Mouse (Mus musculus) MEL (cell line): Measurements from ENCODE around the gene Tk2. TPM values are rescaled to one million over a fixed set of nuclear protein-coding genes. Genes with fewer than 3 reads are reported as not detected.

Source experiments
- DNase-seq: peaks from one replicate; pipeline ENCODE4 v3.0.0; 2011; ENCODE audit warnings: low read depth, low spot score
- H3K27ac ChIP-seq: 2 replicates; pipeline ENCODE4 v1.5.1; 2012; ENCODE audit warnings: low read depth, mild to moderate bottlenecking, control low read depth, low read length, moderate library complexity; ENCODE audit not compliant: control insufficient read depth
- H3K27me3 ChIP-seq, 2 experiments: fragments of 150-350 bp in 1 of 2; sonication (generic) in 1 of 2; 2 replicates each; pipeline ENCODE4 v1.6.1; 2012; ENCODE audit warnings: low read length in 2 of 2, mild to moderate bottlenecking in 2 of 2, improper control_type of control experiment in 1 of 2, moderate library complexity in 1 of 2; ENCODE audit not compliant: insufficient read depth in 2 of 2, control insufficient read depth in 1 of 2
- H3K36me3 ChIP-seq, 2 experiments: 2 replicates each; pipeline ENCODE4 v1.6.1; 2012 to 2014; ENCODE audit warnings: low read length in 2 of 2, improper control_type of control experiment in 1 of 2, inconsistent platforms in 1 of 2, mild to moderate bottlenecking in 1 of 2; ENCODE audit not compliant: insufficient read depth in 2 of 2, control insufficient read depth in 1 of 2
- H3K4me1 ChIP-seq, 2 experiments: fragments of 150-350 bp in 1 of 2; sonication (generic) in 1 of 2; 2 replicates each; pipeline ENCODE4 v1.6.1; 2012; ENCODE audit warnings: low read length in 2 of 2, improper control_type of control experiment in 1 of 2, mild to moderate bottlenecking in 1 of 2; ENCODE audit not compliant: insufficient read depth in 2 of 2, control insufficient read depth in 1 of 2
- H3K4me3 ChIP-seq, 2 experiments: fragments of 150-350 bp in 1 of 2; sonication (generic) in 1 of 2; 2 replicates each; pipeline ENCODE4 v1.5.1; 2012; ENCODE audit warnings: low read depth in 2 of 2, low read length in 2 of 2, mild to moderate bottlenecking in 2 of 2, moderate library complexity in 2 of 2, control low read depth in 1 of 2, improper control_type of control experiment in 1 of 2; ENCODE audit not compliant: control insufficient read depth in 1 of 2, insufficient read depth in 1 of 2
- H3K79me2 ChIP-seq: 2 replicates; pipeline ENCODE4 v1.6.1; 2012; ENCODE audit warnings: mild to moderate bottlenecking, low read length, moderate library complexity; ENCODE audit not compliant: control insufficient read depth, poor library complexity, insufficient read depth
- H3K9ac ChIP-seq: 2 replicates; pipeline ENCODE4 v1.6.1; 2012; ENCODE audit warnings: low read depth, mild to moderate bottlenecking, control low read depth, low read length, moderate library complexity; ENCODE audit not compliant: control insufficient read depth, poor library complexity, severe bottlenecking
- H3K9me3 ChIP-seq: fragments of 150-350 bp; sonication (generic); replicated peaks from 2 replicates; pipeline ENCODE4 v1.6.1; 2012; ENCODE audit warnings: mild to moderate bottlenecking, low read length, improper control_type of control experiment, moderate library complexity; ENCODE audit not compliant: insufficient read depth
- CHD1 ChIP-seq: IDR thresholded peaks from 2 replicates; pipeline ENCODE4 v1.6.1; 2012; ENCODE audit warnings: low read depth, mild to moderate bottlenecking, inconsistent platforms, low read length, improper control_type of control experiment
- CHD2 ChIP-seq: IDR thresholded peaks from 2 replicates; pipeline ENCODE4 v1.6.1; 2011; ENCODE audit warnings: low read length, improper control_type of control experiment
- CTCF ChIP-seq, 3 experiments: IDR thresholded peaks in 2 of 3; conservative IDR thresholded peaks in 1 of 3; 2 replicates each; pipeline ENCODE4 v1.5.1; 2011 to 2012; ENCODE audit warnings: low read length in 3 of 3, low read depth in 2 of 3, mild to moderate bottlenecking in 2 of 3, improper control_type of control experiment in 1 of 3, inconsistent platforms in 1 of 3, mixed read lengths in 1 of 3, moderate library complexity in 1 of 3; ENCODE audit not compliant: control insufficient read depth in 1 of 3, insufficient read depth in 1 of 3, poor library complexity in 1 of 3, severe bottlenecking in 1 of 3
- ELF1 ChIP-seq: IDR thresholded peaks from 2 replicates; pipeline ENCODE4 v1.6.1; 2014; ENCODE audit warnings: low read depth, mild to moderate bottlenecking, inconsistent platforms, low read length, improper control_type of control experiment, moderate library complexity
- EP300 ChIP-seq, 2 experiments: IDR thresholded peaks; 2 replicates each; pipeline ENCODE4 v1.6.1; 2011; ENCODE audit warnings: improper control_type of control experiment in 2 of 2, low read length in 2 of 2, low read depth in 1 of 2, mild to moderate bottlenecking in 1 of 2
- ETS1 ChIP-seq: IDR thresholded peaks from 2 replicates; pipeline ENCODE4 v1.6.1; 2012; ENCODE audit warnings: low read depth, mild to moderate bottlenecking, inconsistent platforms, low read length, improper control_type of control experiment, moderate library complexity
- GABPA ChIP-seq: IDR thresholded peaks from 2 replicates; pipeline ENCODE4 v1.6.1; 2012; ENCODE audit warnings: low read depth, mild to moderate bottlenecking, inconsistent platforms, low read length, improper control_type of control experiment, moderate library complexity
- GATA1 ChIP-seq: IDR thresholded peaks from 2 replicates; pipeline ENCODE4 v1.6.1; 2011; ENCODE audit warnings: low read depth, low read length, improper control_type of control experiment
- HCFC1 ChIP-seq: IDR thresholded peaks from 2 replicates; pipeline ENCODE4 v1.6.1; 2012; ENCODE audit warnings: low read depth, mild to moderate bottlenecking, inconsistent platforms, low read length, improper control_type of control experiment, moderate library complexity
- JUND ChIP-seq: IDR thresholded peaks from 2 replicates; pipeline ENCODE4 v1.6.1; 2011; ENCODE audit warnings: low read depth, mild to moderate bottlenecking, improper control_type of control experiment, low read length
- KAT2A ChIP-seq: conservative IDR thresholded peaks from 2 replicates; pipeline ENCODE4 v1.6.1; 2012; ENCODE audit warnings: low read depth, low read length, improper control_type of control experiment, inconsistent platforms
- MAX ChIP-seq: IDR thresholded peaks from 2 replicates; pipeline ENCODE4 v1.6.1; 2011; ENCODE audit warnings: low read length, improper control_type of control experiment
- MAZ ChIP-seq: IDR thresholded peaks from 2 replicates; pipeline ENCODE4 v1.6.1; 2012; ENCODE audit warnings: low read depth, mild to moderate bottlenecking, inconsistent platforms, low read length, improper control_type of control experiment
- MEF2A ChIP-seq: IDR thresholded peaks from 2 replicates; pipeline ENCODE4 v1.6.1; 2014; ENCODE audit warnings: low read depth, mild to moderate bottlenecking, inconsistent platforms, low read length, improper control_type of control experiment; ENCODE audit not compliant: poor library complexity, insufficient replicate concordance, severe bottlenecking; ENCODE audit errors: extremely low read depth
- MXI1 ChIP-seq: IDR thresholded peaks from 2 replicates; pipeline ENCODE4 v1.6.1; 2011; ENCODE audit warnings: mild to moderate bottlenecking, low read depth, low read length, improper control_type of control experiment
- MYB ChIP-seq: IDR thresholded peaks from 2 replicates; pipeline ENCODE4 v1.6.1; 2011; ENCODE audit warnings: mild to moderate bottlenecking, low read depth, low read length, improper control_type of control experiment
- MYC ChIP-seq: IDR thresholded peaks from 2 replicates; pipeline ENCODE4 v1.6.1; 2011; ENCODE audit warnings: low read depth, mild to moderate bottlenecking, low read length, improper control_type of control experiment, moderate library complexity
- NELFE ChIP-seq: IDR thresholded peaks from 2 replicates; pipeline ENCODE4 v1.6.1; 2011; ENCODE audit warnings: low read depth, low read length, improper control_type of control experiment
- NRF1 ChIP-seq: IDR thresholded peaks from 2 replicates; pipeline ENCODE4 v1.6.1; 2014; ENCODE audit warnings: low read depth, mild to moderate bottlenecking, inconsistent platforms, low read length, improper control_type of control experiment, moderate library complexity; ENCODE audit not compliant: poor library complexity, insufficient read depth, severe bottlenecking
- POLR2AphosphoS2 ChIP-seq: IDR thresholded peaks from 2 replicates; pipeline ENCODE4 v1.6.1; 2011; ENCODE audit warnings: low read length, improper control_type of control experiment
- POLR2AphosphoS5 ChIP-seq: IDR thresholded peaks from 2 replicates; pipeline ENCODE4 v1.6.1; 2012; ENCODE audit warnings: low read depth, borderline replicate concordance, mild to moderate bottlenecking, inconsistent platforms, low read length, moderate library complexity, mixed read lengths
- RAD21 ChIP-seq: IDR thresholded peaks from 2 replicates; pipeline ENCODE4 v1.6.1; 2011; ENCODE audit warnings: mild to moderate bottlenecking, low read depth, low read length, improper control_type of control experiment
- RCOR1 ChIP-seq: IDR thresholded peaks from 2 replicates; pipeline ENCODE4 v1.6.1; 2012; ENCODE audit warnings: low read depth, mild to moderate bottlenecking, inconsistent platforms, low read length, improper control_type of control experiment
- SIN3A ChIP-seq: IDR thresholded peaks from 2 replicates; pipeline ENCODE4 v1.6.1; 2012; ENCODE audit warnings: low read length, improper control_type of control experiment, inconsistent platforms
- SMC3 ChIP-seq: IDR thresholded peaks from 2 replicates; pipeline ENCODE4 v1.6.1; 2011; ENCODE audit warnings: low read depth, low read length, improper control_type of control experiment
- TAL1 ChIP-seq: IDR thresholded peaks from 2 replicates; pipeline ENCODE4 v1.6.1; 2012; ENCODE audit warnings: mild to moderate bottlenecking, inconsistent platforms, low read length, moderate library complexity, mixed read lengths
- TBP ChIP-seq: IDR thresholded peaks from 2 replicates; pipeline ENCODE4 v1.8.0; 2011; ENCODE audit warnings: low read depth, low read length, improper control_type of control experiment
- TCF12 ChIP-seq: IDR thresholded peaks from 2 replicates; pipeline ENCODE4 v1.6.1; 2014; ENCODE audit warnings: low read depth, mild to moderate bottlenecking, inconsistent platforms, low read length, improper control_type of control experiment, moderate library complexity
- UBTF ChIP-seq: IDR thresholded peaks from 2 replicates; pipeline ENCODE4 v1.6.1; 2012; ENCODE audit warnings: low read depth, mild to moderate bottlenecking, inconsistent platforms, low read length, improper control_type of control experiment, moderate library complexity, borderline replicate concordance; ENCODE audit not compliant: insufficient read depth
- USF1 ChIP-seq: IDR thresholded peaks from 2 replicates; pipeline ENCODE4 v1.6.1; 2014; ENCODE audit warnings: low read depth, mild to moderate bottlenecking, inconsistent platforms, low read length, improper control_type of control experiment, moderate library complexity
- USF2 ChIP-seq, 2 experiments: IDR thresholded peaks; 2 replicates each; pipeline ENCODE4 v1.6.1; 2011 to 2012; ENCODE audit warnings: improper control_type of control experiment in 2 of 2, low read length in 2 of 2, borderline replicate concordance in 1 of 2, inconsistent platforms in 1 of 2, low read depth in 1 of 2, mild to moderate bottlenecking in 1 of 2; ENCODE audit not compliant: insufficient read depth in 1 of 2
- ZC3H11A ChIP-seq: IDR thresholded peaks from 2 replicates; pipeline ENCODE4 v1.6.1; 2012; ENCODE audit warnings: low read depth, mild to moderate bottlenecking, inconsistent platforms, low read length, improper control_type of control experiment
- ZKSCAN1 ChIP-seq: IDR thresholded peaks from 2 replicates; pipeline ENCODE4 v1.6.1; 2012; ENCODE audit warnings: low read depth, mild to moderate bottlenecking, inconsistent platforms, low read length, improper control_type of control experiment, moderate library complexity
- ZMIZ1 ChIP-seq: IDR thresholded peaks from 2 replicates; pipeline ENCODE4 v1.6.1; 2012; ENCODE audit warnings: low read depth, mild to moderate bottlenecking, inconsistent platforms, low read length, improper control_type of control experiment, moderate library complexity
- ZNF384 ChIP-seq: IDR thresholded peaks from 2 replicates; pipeline ENCODE4 v1.6.1; 2012; ENCODE audit warnings: low read depth, mild to moderate bottlenecking, inconsistent platforms, low read length, improper control_type of control experiment
- polyA plus RNA-seq, 2 experiments: library from polyadenylated mRNA; stranded (reverse) in 1 of 2; unstranded in 1 of 2; fragments of >175 nt in 1 of 2; fragments of >200 nt in 1 of 2; gene quantifications; 2 replicates each; pipeline versions ENCODE4 v1.2.1 to v1.2.4; 2012; ENCODE audit warnings: low replicate concordance in 2 of 2, low read depth in 1 of 2; ENCODE audit not compliant: insufficient read length in 2 of 2, insufficient read depth in 1 of 2, missing spikeins in 1 of 2
- total RNA-seq: library from RNA; depleted of rRNA; stranded (reverse); fragments of 300-350 nt; gene quantifications from 2 replicates; pipeline ENCODE4 v1.2.3, GENCODE M21; 2012

The Tk2 gene
- total and polyA plus RNA-seq, 3 experiments: 18.6 to 26.8 TPM; not detected in 1

GRCm38 (mm10) chr8:104242038-104242644, 6.2 kb downstream of the Tk2 start:
- H3K27ac ChIP-seq: peak overlapping the region; percentile 45
- H3K4me1 ChIP-seq: peaks cover 15 to 52% of the 10 kb centered on the region in 2 experiments
- no peaks in the 10 kb centered on the region for H3K27me3 ChIP-seq
- peak; percentile 64 for DNase-seq
- no peak overlapping the region for H3K9ac ChIP-seq
- no peak overlapping the region for H3K4me3 ChIP-seq
- H3K79me2 ChIP-seq: no peaks in the 10 kb centered on the region
- peaks cover 0 to 33% of the 10 kb centered on the region in 2 experiments; a peak in 2 of 4 replicates for H3K36me3 ChIP-seq
- no peaks in the 10 kb centered on the region for H3K9me3 ChIP-seq
- TF ChIP-seq ZKSCAN1: no peak
- no peak for TF ChIP-seq ELF1
- TF ChIP-seq GABPA: no peak
- TF ChIP-seq TAL1: no peak
- no peak for TF ChIP-seq NRF1
- TF ChIP-seq EP300 (IDR thresholded peaks at IDR 0.05; ENCODE audit: low read depth in 1 of 2, low read length in 2 of 2): peak; percentile 81 to 90
- peak; percentile 22; the same call in 1 of the 2 replicates for TF ChIP-seq MXI1
- TF ChIP-seq CHD1: no peak
- TF ChIP-seq ZC3H11A: no peak
- no peak for TF ChIP-seq UBTF
- TF ChIP-seq MEF2A: no peak
- no peak for TF ChIP-seq NELFE
- peak; percentile 82 for TF ChIP-seq TCF12
- TF ChIP-seq JUND: no peak
- TF ChIP-seq RAD21: no peak
- TF ChIP-seq SMC3: no peak
- no peak for TF ChIP-seq KAT2A
- peak; percentile 85 for TF ChIP-seq ETS1
- no peak for TF ChIP-seq TBP
- no peak for TF ChIP-seq POLR2AphosphoS2
- TF ChIP-seq MAX: no peak
- TF ChIP-seq USF1: no peak
- no peak for TF ChIP-seq USF2 (IDR thresholded peaks at IDR 0.05; ENCODE audit: borderline replicate concordance in 1 of 2, insufficient read depth in 1 of 2, low read depth in 1 of 2, low read length in 2 of 2)
- peak; percentile 67 for TF ChIP-seq SIN3A
- no peak for TF ChIP-seq MAZ
- TF ChIP-seq POLR2AphosphoS5: no peak
- TF ChIP-seq CTCF (IDR thresholded peaks at IDR 0.05 in 2 of 3, conservative IDR thresholded peaks at IDR 0.05 in 1 of 3; ENCODE audit: control insufficient read depth in 1 of 3, insufficient read depth in 1 of 3, low read depth in 2 of 3, low read length in 3 of 3, poor library complexity in 1 of 3, severe bottlenecking in 1 of 3): no peak
- TF ChIP-seq HCFC1: no peak
- TF ChIP-seq MYB: no peak
- TF ChIP-seq GATA1: peak; percentile 94
- no peak for TF ChIP-seq CHD2
- no peak for TF ChIP-seq MYC
- peak; percentile 60 for TF ChIP-seq RCOR1
- TF ChIP-seq ZMIZ1: no peak
- TF ChIP-seq ZNF384: no peak
